Mouse (Mus musculus) hindbrain, postnatal 0 days (tissue): ENCODE measurements at regions not wholly inside any gene's neighbourhood (a gene's known extent, or its start where the extent isn't known, plus 50 kb on each side); places are given as distances from the start of the nearest gene placed in this dataset.

ENCODE experiments used
- ATAC-seq: fragments of 200-750 bp; cut with Nextera tagmentation; 2 replicates; pipeline ENCODE4 v1.8.0; 2017; ENCODE audit warnings: mild to moderate bottlenecking, moderate TSS enrichment, moderate library complexity
- DNase-seq: peaks from one replicate; pipeline ENCODE4 v3.0.0-alpha.2; 2015; ENCODE audit warnings: low spot score
- H3K27ac ChIP-seq: fragments of 300-500 bp; sonication (generic); 2 replicates; pipeline ENCODE4 v1.5.1; 2014; ENCODE audit warnings: mild to moderate bottlenecking
- H3K27me3 ChIP-seq: fragments of 300-500 bp; sonication (generic); 2 replicates; pipeline ENCODE4 v1.6.1; 2014; ENCODE audit warnings: low read length, mixed read lengths; ENCODE audit not compliant: insufficient read depth
- H3K36me3 ChIP-seq: fragments of 300-500 bp; sonication (generic); 2 replicates; pipeline ENCODE4 v1.6.1; 2014; ENCODE audit warnings: low read length, mixed read lengths; ENCODE audit not compliant: insufficient read depth
- H3K4me1 ChIP-seq: fragments of 300-500 bp; sonication (generic); 2 replicates; pipeline ENCODE4 v1.6.1; 2014; ENCODE audit warnings: antibody characterized with exemption, low read length, mixed read lengths; ENCODE audit not compliant: insufficient read depth
- H3K4me2 ChIP-seq: fragments of 300-500 bp; sonication (generic); 2 replicates; pipeline ENCODE4 v1.6.1; 2014; ENCODE audit warnings: low read depth, mild to moderate bottlenecking, low read length, moderate library complexity, mixed read lengths
- H3K4me3 ChIP-seq: fragments of 300-500 bp; sonication (generic); 2 replicates; pipeline ENCODE4 v1.5.1; 2014; ENCODE audit warnings: low read length
- H3K9ac ChIP-seq: fragments of 300-500 bp; sonication (generic); replicated peaks from 2 replicates; pipeline ENCODE4 v1.6.1; 2014; ENCODE audit warnings: mild to moderate bottlenecking, low read length, moderate library complexity, mixed read lengths
- H3K9me3 ChIP-seq: fragments of 300-500 bp; sonication (generic); 2 replicates; pipeline ENCODE4 v1.6.1; 2016; ENCODE audit warnings: low read length, mixed read lengths
- CTCF ChIP-seq: IDR thresholded peaks from 2 replicates; pipeline ENCODE4 v1.5.1; 2016; ENCODE audit warnings: antibody characterized with exemption, control low read depth, low read depth
- WGBS: fragments of 180-500 bp; shearing (Covaris S2); extraction: QIAGEN DNeasy Blood & Tissue Kit; methylation state at CpG from one replicate; pipeline ENCODE4 v1.1.7; 2014; 5-methylcytosine and 5-hydroxymethylcytosine counted together

- Histone ChIP-seq H3K9ac (no peak overlapping the region), H3K27me3 (peaks cover 3% of the 10 kb centered on the region; the same call in 1 of the 2 replicates), H3K9me3 (no peaks in the 10 kb centered on the region), H3K36me3 (no peaks in the 10 kb centered on the region), H3K27ac (no peak overlapping the region), H3K4me3 (no peak overlapping the region), H3K4me2 (no peak overlapping the region), H3K4me1 (peaks cover 6% of the 10 kb centered on the region; the same call in 1 of the 2 replicates)
- no peak for TF ChIP-seq CTCF
- ATAC-seq: no peak
- WGBS: 25% methylated on average over 3 of the region's 3 CpGs
- no peak for DNase-seq
These were observed 168.4 kb upstream of the Zfp703 start for GRCm38 (mm10) chr8:26808771-26809170.

DNA sequence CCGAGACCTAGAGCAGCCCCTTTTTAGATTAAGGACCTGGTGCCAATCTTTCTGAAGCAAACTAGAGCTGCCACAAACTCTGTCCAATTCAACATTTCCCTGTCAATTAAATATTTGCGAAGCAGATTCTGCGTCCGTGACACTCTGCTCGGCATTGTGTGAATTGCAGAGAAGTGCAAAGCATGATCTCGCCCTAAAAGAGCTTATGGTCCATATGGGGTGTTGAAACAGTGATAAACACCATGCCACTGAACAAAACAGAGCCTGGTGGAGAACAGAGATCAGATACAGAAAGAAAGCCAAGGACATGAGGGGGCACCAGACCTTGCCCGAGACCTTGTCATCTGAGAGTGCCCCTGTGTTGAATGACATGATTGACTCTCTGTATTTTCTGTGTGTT lies 167.2 kb upstream of the Zfp703 start:
- WGBS: 83% methylated on average over 7 of the region's 7 CpGs
- no peaks in the 10 kb centered on the region for H3K36me3 ChIP-seq
- DNase-seq: no peak
- TF ChIP-seq CTCF: no peak
- peaks cover 3% of the 10 kb centered on the region; the same call in 1 of the 2 replicates for H3K27me3 ChIP-seq
- H3K4me2 ChIP-seq: no peak overlapping the region
- no peak overlapping the region for H3K9ac ChIP-seq
- H3K4me1 ChIP-seq: peaks cover 2% of the 10 kb centered on the region; the same call in 1 of the 2 replicates
- H3K27ac ChIP-seq: no peak overlapping the region
- H3K9me3 ChIP-seq: no peaks in the 10 kb centered on the region
- ATAC-seq: no peak
- H3K4me3 ChIP-seq: no peak overlapping the region

DNA sequence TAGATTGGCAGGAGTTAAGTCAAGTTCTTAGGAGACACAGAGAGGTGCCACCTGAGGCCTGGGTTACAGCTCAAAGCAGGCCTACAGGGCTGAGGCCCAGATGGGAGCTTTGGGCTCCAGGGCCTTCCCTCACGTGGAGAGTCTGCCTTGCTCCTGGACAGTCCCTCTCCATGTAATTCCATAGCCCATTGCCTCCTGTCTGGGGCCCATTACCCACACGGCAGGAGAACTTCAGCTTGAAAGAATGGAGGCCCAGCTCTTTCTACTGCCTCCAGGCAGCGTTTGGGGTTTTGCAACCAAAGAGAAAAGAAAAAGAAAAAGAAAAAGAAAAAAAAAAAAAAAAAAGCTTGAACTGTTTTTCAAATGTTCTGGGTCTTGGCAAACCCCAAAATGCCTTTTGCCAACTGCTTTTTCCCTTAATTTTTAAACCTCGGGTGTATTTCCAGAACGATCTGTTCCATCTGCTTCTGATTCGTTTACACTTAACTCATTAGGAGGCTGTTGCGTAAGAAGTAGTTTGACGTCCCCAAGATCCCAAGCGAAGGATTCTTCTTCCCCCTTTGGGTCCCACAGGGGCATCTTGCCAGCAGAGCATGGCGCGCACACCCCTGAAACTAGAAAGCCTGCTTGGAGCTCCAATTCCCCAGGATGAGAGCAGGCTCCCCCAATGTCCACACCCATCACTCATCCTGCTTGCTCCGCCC lies 165.4 kb upstream of the Zfp703 start:
- H3K4me1 ChIP-seq: no peaks in the 10 kb centered on the region
- H3K4me2 ChIP-seq: no peak overlapping the region
- WGBS: 61% methylated on average over 12 of the region's 12 CpGs
- DNase-seq: no peak
- no peaks in the 10 kb centered on the region for H3K36me3 ChIP-seq
- no peak overlapping the region for H3K9ac ChIP-seq
- H3K27ac ChIP-seq: no peak overlapping the region
- TF ChIP-seq CTCF: no peak
- peaks cover 3% of the 10 kb centered on the region; the same call in 1 of the 2 replicates for H3K27me3 ChIP-seq
- ATAC-seq: no peak
- no peaks in the 10 kb centered on the region for H3K9me3 ChIP-seq
- H3K4me3 ChIP-seq: no peak overlapping the region

DNA sequence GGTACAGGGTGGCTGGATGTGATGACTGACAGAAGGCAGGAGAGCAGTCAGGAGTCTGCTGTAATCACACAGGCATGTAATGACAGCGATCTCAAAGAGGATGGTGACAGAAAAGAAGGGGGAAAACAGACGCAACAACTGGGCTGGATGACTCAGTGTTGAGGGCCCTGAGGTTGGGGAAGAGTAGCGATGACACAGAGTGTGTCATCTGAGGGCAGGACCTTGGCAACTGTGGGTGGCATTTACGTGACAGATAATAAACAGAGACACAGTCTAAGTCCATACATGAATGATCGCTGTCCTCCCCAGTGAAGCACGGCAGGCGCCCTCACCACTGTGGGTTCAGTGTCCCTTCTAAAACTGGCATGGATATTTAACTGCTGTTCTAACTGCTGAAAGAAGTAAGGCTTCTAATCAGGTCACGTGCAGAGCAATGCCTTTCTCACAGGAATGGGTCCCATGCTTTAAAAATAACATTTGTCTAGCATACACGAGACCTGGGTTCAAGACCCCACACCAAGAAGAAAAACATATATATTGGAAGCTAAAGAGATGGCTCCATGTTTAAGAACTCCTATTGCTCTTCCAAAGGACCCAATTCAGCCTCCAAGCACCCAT lies 163.8 kb upstream of the Zfp703 start:
- H3K4me1 ChIP-seq: no peaks in the 10 kb centered on the region
- ATAC-seq: no peak
- no peak overlapping the region for H3K9ac ChIP-seq
- WGBS: 87% methylated on average over 9 of the region's 9 CpGs
- no peak overlapping the region for H3K27ac ChIP-seq
- DNase-seq: no peak
- H3K27me3 ChIP-seq: no peaks in the 10 kb centered on the region
- H3K4me3 ChIP-seq: no peak overlapping the region
- H3K9me3 ChIP-seq: no peaks in the 10 kb centered on the region
- no peak for TF ChIP-seq CTCF
- H3K4me2 ChIP-seq: no peak overlapping the region
- no peaks in the 10 kb centered on the region for H3K36me3 ChIP-seq

DNA sequence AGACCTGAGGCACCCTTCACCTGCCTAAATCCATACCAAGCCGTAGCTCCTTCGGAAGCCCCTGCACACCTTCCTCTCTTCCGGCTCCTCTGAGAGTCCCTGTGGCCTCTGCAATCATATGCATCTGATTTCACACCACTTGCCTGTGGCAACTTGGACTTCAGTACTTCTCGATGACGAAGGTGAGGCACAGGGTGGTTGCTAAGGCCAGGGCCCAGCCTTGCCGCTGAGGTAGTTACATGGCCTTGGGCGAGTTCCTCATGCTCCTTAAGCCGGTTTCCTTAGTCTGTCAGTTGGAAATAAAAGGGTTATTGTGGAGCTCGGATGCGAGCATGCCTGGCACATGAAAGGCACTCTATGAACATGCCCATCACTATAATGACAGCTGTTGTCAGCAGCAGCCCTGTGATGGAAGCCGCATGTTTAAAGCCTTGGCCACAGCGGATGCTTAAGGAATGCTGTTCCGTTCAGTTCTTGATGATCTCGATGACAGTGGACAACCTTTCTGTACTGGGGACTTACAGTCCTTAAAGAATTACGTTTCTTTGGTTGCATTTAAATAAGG lies 162.0 kb upstream of the Zfp703 start:
- TF ChIP-seq CTCF: no peak
- Histone ChIP-seq H3K9ac (no peak overlapping the region), H3K4me1 (no peaks in the 10 kb centered on the region), H3K36me3 (no peaks in the 10 kb centered on the region), H3K4me3 (no peak overlapping the region), H3K9me3 (no peaks in the 10 kb centered on the region), H3K4me2 (no peak overlapping the region), H3K27ac (no peak overlapping the region), H3K27me3 (no peaks in the 10 kb centered on the region)
- ATAC-seq (no peak), DNase-seq (no peak)
- 52% methylated on average over 15 of the region's 15 CpGs for WGBS

- Histone ChIP-seq H3K4me3 (no peak overlapping the region), H3K27ac (no peak overlapping the region), H3K9ac (no peak overlapping the region), H3K4me1 (no peaks in the 10 kb centered on the region), H3K9me3 (no peaks in the 10 kb centered on the region), H3K36me3 (no peaks in the 10 kb centered on the region), H3K27me3 (no peaks in the 10 kb centered on the region), H3K4me2 (no peak overlapping the region)
- TF ChIP-seq CTCF: no peak
- 64% methylated on average over 7 of the region's 7 CpGs for WGBS
- ATAC-seq (no peak), DNase-seq (no peak)
These were observed 160.1 kb upstream of the Zfp703 start for GRCm38 (mm10) chr8:26816977-26817376.
